Mouse (Mus musculus) ES-E14 (cell line): ENCODE measurements at regions not wholly inside any gene's neighbourhood (a gene's known extent, or its start where the extent isn't known, plus 50 kb on each side); places are given as distances from the start of the nearest gene placed in this dataset.

Source experiments
- DNase-seq: peaks from one replicate; pipeline ENCODE4 v3.0.0-alpha.2; 2013; ENCODE audit warnings: low read depth, low spot score
- H3K27ac ChIP-seq: 2 replicates; pipeline ENCODE4 v1.5.1; 2012; ENCODE audit warnings: low read depth, mild to moderate bottlenecking, low read length, moderate library complexity, mixed read lengths; ENCODE audit not compliant: poor library complexity, insufficient read depth, severe bottlenecking
- H3K36me3 ChIP-seq: 2 replicates; pipeline ENCODE4 v1.6.1; 2012; ENCODE audit warnings: mild to moderate bottlenecking, low read length, moderate library complexity, mixed read lengths; ENCODE audit not compliant: control insufficient read depth, poor library complexity, insufficient read depth, severe bottlenecking
- H3K4me1 ChIP-seq, 2 experiments: fragments of 150-350 bp in 1 of 2; sonication (generic) in 1 of 2; 2 replicates each; pipeline ENCODE4 v1.6.1; 2012; ENCODE audit warnings: low read length in 2 of 2, mild to moderate bottlenecking in 1 of 2, mixed read lengths in 1 of 2; ENCODE audit not compliant: control insufficient read depth in 2 of 2, insufficient read depth in 2 of 2, poor library complexity in 1 of 2
- H3K4me3 ChIP-seq, 2 experiments: fragments of 150-350 bp in 1 of 2; sonication (generic) in 1 of 2; 2 replicates each; pipeline ENCODE4 v1.5.1; 2012; ENCODE audit warnings: low read length in 2 of 2, low read depth in 1 of 2, mild to moderate bottlenecking in 1 of 2, mixed read lengths in 1 of 2; ENCODE audit not compliant: insufficient read depth in 1 of 2, poor library complexity in 1 of 2, severe bottlenecking in 1 of 2
- H3K9ac ChIP-seq: 2 replicates; pipeline ENCODE4 v1.6.1; 2012; ENCODE audit warnings: low read depth, mild to moderate bottlenecking, low read length, mixed read lengths; ENCODE audit not compliant: poor library complexity, insufficient read depth, severe bottlenecking
- H3K9me3 ChIP-seq: fragments of 150-350 bp; sonication (generic); 2 replicates; pipeline ENCODE4 v1.6.1; 2012; ENCODE audit warnings: low read depth, mild to moderate bottlenecking, low read length; ENCODE audit not compliant: control insufficient read depth, insufficient read depth
- CHD2 ChIP-seq: IDR thresholded peaks from 2 replicates; pipeline ENCODE4 v1.6.1; 2014; ENCODE audit warnings: mild to moderate bottlenecking, low read depth, low read length, inconsistent platforms
- HCFC1 ChIP-seq: IDR thresholded peaks from 2 replicates; pipeline ENCODE4 v1.6.1; 2012; ENCODE audit warnings: low read length, inconsistent platforms, borderline replicate concordance; ENCODE audit not compliant: insufficient read depth
- MAFK ChIP-seq: IDR thresholded peaks from 2 replicates; pipeline ENCODE4 v1.6.1; 2014; ENCODE audit warnings: mild to moderate bottlenecking, low read depth, low read length, inconsistent platforms; ENCODE audit not compliant: insufficient read depth
- ZC3H11A ChIP-seq: IDR thresholded peaks from 2 replicates; pipeline ENCODE4 v1.6.1; 2012; ENCODE audit warnings: low read depth, mild to moderate bottlenecking, inconsistent platforms, low read length, borderline replicate concordance
- ZNF384 ChIP-seq: IDR thresholded peaks from 2 replicates; pipeline ENCODE4 v1.6.1; 2012; ENCODE audit warnings: low read depth, low read length, inconsistent platforms
- in situ Hi-C, 2 experiments: fragments of 600-800 bp; cut with MboI; formaldehyde crosslinking; loops; one replicate each; pipeline ENCODE4 v1.15.1; 2025; ENCODE audit warnings: low sequenced_read_pairs in 2 of 2, inconsistent platforms in 1 of 2; ENCODE audit not compliant: unreplicated experiment in 2 of 2

DNA sequence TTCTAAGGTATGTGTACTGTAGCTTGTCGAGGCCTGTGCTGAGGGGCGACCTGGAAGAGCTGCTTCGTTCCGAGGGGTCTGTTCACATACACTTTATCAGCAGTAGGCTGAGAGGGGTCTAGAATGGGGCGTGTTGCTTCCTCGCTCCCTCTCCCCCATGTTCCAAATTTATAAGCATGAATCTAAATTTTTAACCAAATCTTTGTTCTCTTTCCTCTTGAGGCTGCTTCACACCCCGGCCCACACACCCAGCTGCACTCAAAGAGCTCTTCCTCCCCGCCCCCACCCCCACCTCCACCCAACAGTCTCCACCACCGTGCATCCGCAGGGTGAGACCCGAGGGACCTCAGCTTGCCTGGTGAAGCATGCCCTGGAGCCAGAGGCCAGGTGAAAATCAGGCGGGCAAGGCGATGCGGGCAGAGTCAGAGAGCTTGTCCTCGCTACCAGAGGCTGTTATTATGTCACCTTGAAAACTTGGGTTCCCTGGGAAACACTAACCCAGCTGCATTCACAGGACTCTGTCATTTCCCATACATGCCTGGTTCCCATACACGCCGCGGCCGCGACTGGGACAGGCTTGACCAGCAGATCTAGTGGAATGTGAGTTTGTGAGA is 77.1 kb upstream of the Mrps9 start:
- no peak for DNase-seq
- no peaks in the 10 kb centered on the region for H3K36me3 ChIP-seq
- in situ Hi-C loops, result no loop called here
- H3K4me3 ChIP-seq, result no peak overlapping the region
- H3K9me3 ChIP-seq, result no peaks in the 10 kb centered on the region
- H3K4me1 ChIP-seq, result no peaks in the 10 kb centered on the region
- TF ChIP-seq MAFK, result no peak
- no peak for TF ChIP-seq ZC3H11A
- H3K27ac ChIP-seq, result no peak overlapping the region
- no peak overlapping the region for H3K9ac ChIP-seq

- TF ChIP-seq ZC3H11A, result no peak
- TF ChIP-seq CHD2, result no peak
- TF ChIP-seq HCFC1, result no peak
- TF ChIP-seq MAFK, result no peak
- TF ChIP-seq ZNF384, result no peak
- H3K36me3 ChIP-seq, result no peaks in the 10 kb centered on the region
- in situ Hi-C loops, result no loop called here
- no peak overlapping the region for H3K4me3 ChIP-seq
- H3K9me3 ChIP-seq, result no peaks in the 10 kb centered on the region
- no peak for DNase-seq
- H3K4me1 ChIP-seq, result no peaks in the 10 kb centered on the region
- no peak overlapping the region for H3K27ac ChIP-seq
- H3K9ac ChIP-seq, result no peak overlapping the region
These were observed 75.8 kb upstream of the Mrps9 start for GRCm38 (mm10) chr1:42774971-42775892.

- Histone ChIP-seq H3K9me3 (no peaks in the 10 kb centered on the region), H3K4me3 (no peak overlapping the region), H3K4me1 (no peaks in the 10 kb centered on the region), H3K9ac (no peak overlapping the region), H3K36me3 (no peaks in the 10 kb centered on the region), H3K27ac (no peak overlapping the region)
- in situ Hi-C loops, result no loop called here
- TF ChIP-seq ZC3H11A, result no peak
- no peak for DNase-seq
These were observed 75.1 kb upstream of the Mrps9 start for GRCm38 (mm10) chr1:42775893-42776287.

GRCm38 (mm10) chr1:42777416-42777815 is 73.6 kb upstream of the Mrps9 start:
- DNase-seq, result no peak
- TF ChIP-seq ZNF384 (no peak), ZC3H11A (no peak), CHD2 (no peak), HCFC1 (no peak), MAFK (no peak)
- H3K9ac ChIP-seq, result no peak overlapping the region
- no peaks in the 10 kb centered on the region for H3K36me3 ChIP-seq
- H3K4me1 ChIP-seq, result no peaks in the 10 kb centered on the region
- H3K27ac ChIP-seq, result no peak overlapping the region
- no peak overlapping the region for H3K4me3 ChIP-seq
- no peaks in the 10 kb centered on the region for H3K9me3 ChIP-seq
- in situ Hi-C loops, result no loop called here
